In genomic region chr3:30392218-30392617, GRCm38 (mm10) we compare ENCODE assay signal across 19 mouse cellular contexts.
DNase-seq lines count a peak whose midpoint lies in the region; ATAC-seq lines count a peak whose summit lies in the region.
"Had no signal": no experiment of that assay in that cellular context is flagged by ENCODE, and none has a peak within 500 bp of the region (broad histone marks: within the 10 kb centered on the region; RNA-seq: fewer than 3 reads in every experiment).

No protein-coding gene starts in this region.

- ATAC-seq in heart, embryonic 12.5 days (ENCODE audit: insufficient number of reproducible peaks, low FRiP score) = peak; percentile 82
- ATAC-seq in forebrain, embryonic 15.5 days (replicated peaks) = no peak
- ATAC-seq: forebrain, embryonic 14.5 days; intestine, postnatal 0 days had no signal

- WGBS in heart, embryonic 10.5 days = 14% methylated on average over 4 of the region's 4 CpGs
- WGBS in heart, embryonic 12.5 days = 11% methylated on average over 4 of the region's 4 CpGs
- 11% methylated on average over 4 of the region's 4 CpGs for WGBS in forebrain, embryonic 15.5 days

- H3K9ac ChIP-seq in heart, embryonic 12.5 days = no peak overlapping the region
- no peak overlapping the region for H3K9ac ChIP-seq in forebrain, embryonic 15.5 days (replicated peaks)
- H3K9ac ChIP-seq: hindbrain, embryonic 15.5 days; neural tube, embryonic 15.5 days had no signal

- H3K4me2 ChIP-seq in heart, embryonic 12.5 days = no peak overlapping the region
- H3K4me2 ChIP-seq in forebrain, embryonic 15.5 days (replicated peaks) = no peak overlapping the region
- H3K4me2 ChIP-seq: hindbrain, embryonic 15.5 days; neural tube, embryonic 15.5 days had no signal

- no peaks in the 10 kb centered on the region for H3K9me3 ChIP-seq in heart, embryonic 10.5 days
- no peaks in the 10 kb centered on the region for H3K9me3 ChIP-seq in heart, embryonic 12.5 days (replicated peaks)
- no peaks in the 10 kb centered on the region for H3K9me3 ChIP-seq in forebrain, embryonic 15.5 days
- H3K9me3 ChIP-seq: hindbrain, embryonic 15.5 days; neural tube, embryonic 15.5 days had no signal

- peaks cover under 1% of the 10 kb centered on the region; the same call in 1 of the 2 replicates for H3K27me3 ChIP-seq in heart, embryonic 10.5 days (ENCODE audit: insufficient read depth, poor library complexity, severe bottlenecking)
- no peaks in the 10 kb centered on the region for H3K27me3 ChIP-seq in heart, embryonic 12.5 days (replicated peaks)
- no peaks in the 10 kb centered on the region for H3K27me3 ChIP-seq in forebrain, embryonic 15.5 days
- H3K27me3 ChIP-seq: hindbrain, embryonic 15.5 days; neural tube, embryonic 15.5 days had no signal

- H3K36me3 ChIP-seq in heart, embryonic 10.5 days = no peaks in the 10 kb centered on the region
- H3K36me3 ChIP-seq in heart, embryonic 12.5 days = no peaks in the 10 kb centered on the region
- no peaks in the 10 kb centered on the region for H3K36me3 ChIP-seq in forebrain, embryonic 15.5 days
- H3K36me3 ChIP-seq: hindbrain, embryonic 15.5 days; neural tube, embryonic 15.5 days had no signal

- DNase-seq in heart, adult 11 months = peak; percentile 94
- DNase-seq in heart, embryonic 10.5 days (ENCODE audit: low spot score) = no peak
- DNase-seq in adipocyte (ENCODE audit: low spot score) = peak; percentile 37
- peak; percentile 16 for DNase-seq in heart, postnatal 25 days (ENCODE audit: low spot score)
- DNase-seq in frontal cortex, postnatal 10 days (ENCODE audit: low spot score in 2 of 2) = no peak
- no peak for DNase-seq in thymus, adult 18-20 months
- DNase-seq: adrenal gland, adult 2 months; cerebellum, adult 18-20 months; kidney, postnatal 4 days; lung, adult 2 months; midbrain, embryonic 14.5 days; thymus, postnatal 36 days had no signal

- intact Hi-C loops in heart, postnatal 25 days (cut with DNase I) = no loop called here

- H3K27ac ChIP-seq in heart, embryonic 10.5 days = no peak overlapping the region
- H3K27ac ChIP-seq in heart, embryonic 12.5 days (ENCODE audit: poor library complexity, severe bottlenecking) = peak overlapping the region; percentile 49
- H3K27ac ChIP-seq in forebrain, embryonic 15.5 days (replicated peaks) = no peak overlapping the region
- H3K27ac ChIP-seq: hindbrain, embryonic 15.5 days; neural tube, embryonic 15.5 days had no signal

- no peak overlapping the region for H3K4me3 ChIP-seq in heart, embryonic 10.5 days
- no peak overlapping the region for H3K4me3 ChIP-seq in heart, embryonic 12.5 days
- H3K4me3 ChIP-seq in forebrain, embryonic 15.5 days = no peak overlapping the region
- H3K4me3 ChIP-seq: hindbrain, embryonic 15.5 days; myocyte; neural tube, embryonic 15.5 days had no signal

- peaks cover 20% of the 10 kb centered on the region for H3K4me1 ChIP-seq in heart, embryonic 10.5 days
- H3K4me1 ChIP-seq in heart, embryonic 12.5 days (replicated peaks) = peaks cover 30% of the 10 kb centered on the region
- 0 out of 2 replicates have a peak, but pooled peaks cover 3% of the 10 kb centered on the region for H3K4me1 ChIP-seq in forebrain, embryonic 15.5 days
- H3K4me1 ChIP-seq: hindbrain, embryonic 15.5 days had no signal

Comparison
In these comparisons a context has a peak if more than half of its experiments do, and no peak if none do; other contexts are left out.
1. DNase-seq: peak in heart, adult 11 months (single experiment), adipocyte (single experiment) and heart, postnatal 25 days (single experiment); none in heart, embryonic 10.5 days (single experiment), frontal cortex, postnatal 10 days (0 of 2) and thymus, adult 18-20 months (0 of 2).